Mouse (Mus musculus): ENCODE measurements around the gene Etl4. TPM values are rescaled to one million over a fixed set of nuclear protein-coding genes. Genes with fewer than 3 reads are reported as not detected.

Gene Etl4
- polyA plus RNA-seq, 1 experiment from 2014 or later: 28.4 TPM

DNA sequence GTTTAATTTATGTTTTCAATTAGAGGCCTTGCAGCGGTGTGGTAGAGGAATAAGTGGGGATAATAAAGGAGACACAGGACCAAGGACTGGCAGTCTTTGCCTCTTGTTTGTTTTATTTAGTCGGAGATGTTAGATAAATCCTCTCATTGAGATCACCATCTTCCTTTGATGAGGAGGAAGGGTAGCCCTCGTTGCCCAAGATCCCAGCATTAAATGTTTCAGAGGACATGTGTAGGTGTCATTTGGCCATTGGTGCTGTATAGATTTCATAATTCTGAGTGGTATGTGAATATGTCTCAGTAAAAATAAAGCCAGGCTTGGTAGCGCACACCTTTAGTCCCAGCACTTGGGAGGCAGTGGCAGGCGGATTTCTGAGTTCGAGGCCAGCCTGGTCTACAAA is 508.4 kb downstream of the Etl4 start:
- Histone ChIP-seq H3K4me2 (replicated peaks) (no peak overlapping the region), H3K27me3 (no peaks in the 10 kb centered on the region), H3K4me1 (peaks cover 19% of the 10 kb centered on the region; the same call in 1 of the 2 replicates), H3K9me3 (no peaks in the 10 kb centered on the region), H3K36me3 (no peaks in the 10 kb centered on the region), H3K27ac (no peak overlapping the region), H3K4me3 (no peak overlapping the region), H3K9ac (no peak overlapping the region)
- 66% methylated on average over 6 of the region's 6 CpGs for WGBS
- no peak for ATAC-seq (ENCODE audit: insufficient number of reproducible peaks, insufficient read depth, low FRiP score, low TSS enrichment)

DNA sequence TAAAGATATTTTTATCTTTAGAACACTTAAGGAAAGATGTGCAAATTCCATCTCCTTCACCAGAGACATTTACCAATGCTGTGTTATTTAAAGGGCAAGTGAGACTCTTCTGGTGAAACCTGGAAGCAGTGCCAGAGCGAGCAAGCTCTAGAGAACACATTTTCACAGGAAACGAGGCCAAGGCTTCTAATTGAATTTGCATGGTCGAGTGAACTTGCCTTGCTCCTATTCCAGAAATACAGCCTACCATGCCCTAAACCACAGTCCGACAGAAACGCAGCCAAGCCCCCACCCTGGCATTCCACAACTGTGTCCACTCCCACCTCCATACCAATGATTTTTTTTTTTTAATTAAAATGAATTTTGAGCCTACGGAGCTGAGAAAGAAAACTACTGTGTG is 510.4 kb downstream of the Etl4 start:
- ATAC-seq (ENCODE audit: insufficient number of reproducible peaks, insufficient read depth, low FRiP score, low TSS enrichment): no peak
- no peaks in the 10 kb centered on the region for H3K36me3 ChIP-seq
- H3K4me2 ChIP-seq (replicated peaks): no peak overlapping the region
- WGBS: 12% methylated on average over 6 of the region's 6 CpGs
- no peak overlapping the region for H3K27ac ChIP-seq
- no peaks in the 10 kb centered on the region for H3K27me3 ChIP-seq
- H3K4me1 ChIP-seq: peaks cover 19% of the 10 kb centered on the region; the same call in 1 of the 2 replicates
- no peak overlapping the region for H3K4me3 ChIP-seq
- no peaks in the 10 kb centered on the region for H3K9me3 ChIP-seq
- no peak overlapping the region for H3K9ac ChIP-seq

DNA sequence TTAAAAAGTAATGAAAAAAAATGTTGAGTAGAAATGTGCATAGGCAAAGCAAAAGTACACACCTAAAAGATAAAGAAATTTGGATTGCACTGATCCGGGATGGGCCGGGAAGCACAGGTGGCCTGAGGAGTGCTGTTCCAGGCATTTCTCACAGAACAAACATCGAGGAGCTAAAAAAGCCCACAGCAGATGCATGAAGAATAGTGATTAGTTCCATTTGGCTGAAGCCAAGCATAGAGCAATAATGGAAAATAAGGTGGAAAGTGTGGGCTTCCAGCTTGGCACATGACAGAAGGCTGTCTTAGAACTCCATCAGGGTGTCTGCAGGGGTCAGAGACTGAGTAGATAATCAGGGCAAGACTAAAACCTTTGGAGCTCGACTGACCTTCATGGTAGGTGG is 512.7 kb downstream of the Etl4 start:
- Histone ChIP-seq H3K4me3 (no peak overlapping the region), H3K27me3 (no peaks in the 10 kb centered on the region), H3K9ac (no peak overlapping the region), H3K27ac (no peak overlapping the region), H3K9me3 (no peaks in the 10 kb centered on the region), H3K4me2 (replicated peaks) (no peak overlapping the region), H3K4me1 (peaks cover 14% of the 10 kb centered on the region; the same call in 1 of the 2 replicates), H3K36me3 (no peaks in the 10 kb centered on the region)
- 75% methylated on average over 4 of the region's 4 CpGs for WGBS
- no peak for ATAC-seq (ENCODE audit: insufficient number of reproducible peaks, insufficient read depth, low FRiP score, low TSS enrichment)

- Histone ChIP-seq H3K4me1 (no peaks in the 10 kb centered on the region), H3K4me2 (replicated peaks) (no peak overlapping the region), H3K27ac (no peak overlapping the region), H3K36me3 (no peaks in the 10 kb centered on the region), H3K27me3 (no peaks in the 10 kb centered on the region), H3K9me3 (no peaks in the 10 kb centered on the region), H3K9ac (no peak overlapping the region), H3K4me3 (no peak overlapping the region)
- 84% methylated on average over 2 of the region's 2 CpGs for WGBS
- no peak for ATAC-seq (ENCODE audit: insufficient number of reproducible peaks, insufficient read depth, low FRiP score, low TSS enrichment)
Measured at GRCm38 (mm10) chr2:20433656-20434055, 524.1 kb downstream of the Etl4 start.

GRCm38 (mm10) chr2:20435530-20435929 is 526.0 kb downstream of the Etl4 start:
- no peak for ATAC-seq (ENCODE audit: insufficient number of reproducible peaks, insufficient read depth, low FRiP score, low TSS enrichment)
- 87% methylated on average over 4 of the region's 4 CpGs for WGBS
- no peaks in the 10 kb centered on the region for H3K9me3 ChIP-seq

GRCm38 (mm10) chr2:20442731-20443130 is 533.2 kb downstream of the Etl4 start:
- H3K9me3 ChIP-seq: no peaks in the 10 kb centered on the region

More at GRCm38 (mm10) chr2:20435530-20435929, 526.0 kb downstream of the Etl4 start:
- Histone ChIP-seq H3K36me3 (no peaks in the 10 kb centered on the region), H3K27ac (no peak overlapping the region), H3K27me3 (no peaks in the 10 kb centered on the region), H3K9ac (no peak overlapping the region), H3K4me2 (replicated peaks) (no peak overlapping the region), H3K4me3 (no peak overlapping the region), H3K4me1 (no peaks in the 10 kb centered on the region)

GRCm38 (mm10) chr2:20443671-20444440 is 534.3 kb downstream of the Etl4 start:
- no peak overlapping the region for H3K4me2 ChIP-seq (replicated peaks)
- no peaks in the 10 kb centered on the region for H3K9me3 ChIP-seq
- no peak overlapping the region for H3K9ac ChIP-seq
- no peaks in the 10 kb centered on the region for H3K36me3 ChIP-seq
- H3K27me3 ChIP-seq: no peaks in the 10 kb centered on the region
- ATAC-seq (ENCODE audit: insufficient number of reproducible peaks, insufficient read depth, low FRiP score, low TSS enrichment): 0 out of 2 replicates have a peak, but pooled peaks have one; percentile 22
- H3K27ac ChIP-seq: no peak overlapping the region
- H3K4me3 ChIP-seq: no peak overlapping the region
- 65% methylated on average over 10 of the region's 10 CpGs for WGBS
- 0 out of 2 replicates have a peak, but pooled peaks cover 4% of the 10 kb centered on the region for H3K4me1 ChIP-seq

More at GRCm38 (mm10) chr2:20442731-20443130, 533.2 kb downstream of the Etl4 start:
- Histone ChIP-seq H3K4me2 (replicated peaks) (no peak overlapping the region), H3K9ac (no peak overlapping the region), H3K27me3 (no peaks in the 10 kb centered on the region), H3K27ac (no peak overlapping the region), H3K4me1 (0 out of 2 replicates have a peak, but pooled peaks cover 4% of the 10 kb centered on the region), H3K4me3 (no peak overlapping the region), H3K36me3 (no peaks in the 10 kb centered on the region)
- ATAC-seq (ENCODE audit: insufficient number of reproducible peaks, insufficient read depth, low FRiP score, low TSS enrichment): no peak
- WGBS: 80% methylated on average over 2 of the region's 2 CpGs

DNA sequence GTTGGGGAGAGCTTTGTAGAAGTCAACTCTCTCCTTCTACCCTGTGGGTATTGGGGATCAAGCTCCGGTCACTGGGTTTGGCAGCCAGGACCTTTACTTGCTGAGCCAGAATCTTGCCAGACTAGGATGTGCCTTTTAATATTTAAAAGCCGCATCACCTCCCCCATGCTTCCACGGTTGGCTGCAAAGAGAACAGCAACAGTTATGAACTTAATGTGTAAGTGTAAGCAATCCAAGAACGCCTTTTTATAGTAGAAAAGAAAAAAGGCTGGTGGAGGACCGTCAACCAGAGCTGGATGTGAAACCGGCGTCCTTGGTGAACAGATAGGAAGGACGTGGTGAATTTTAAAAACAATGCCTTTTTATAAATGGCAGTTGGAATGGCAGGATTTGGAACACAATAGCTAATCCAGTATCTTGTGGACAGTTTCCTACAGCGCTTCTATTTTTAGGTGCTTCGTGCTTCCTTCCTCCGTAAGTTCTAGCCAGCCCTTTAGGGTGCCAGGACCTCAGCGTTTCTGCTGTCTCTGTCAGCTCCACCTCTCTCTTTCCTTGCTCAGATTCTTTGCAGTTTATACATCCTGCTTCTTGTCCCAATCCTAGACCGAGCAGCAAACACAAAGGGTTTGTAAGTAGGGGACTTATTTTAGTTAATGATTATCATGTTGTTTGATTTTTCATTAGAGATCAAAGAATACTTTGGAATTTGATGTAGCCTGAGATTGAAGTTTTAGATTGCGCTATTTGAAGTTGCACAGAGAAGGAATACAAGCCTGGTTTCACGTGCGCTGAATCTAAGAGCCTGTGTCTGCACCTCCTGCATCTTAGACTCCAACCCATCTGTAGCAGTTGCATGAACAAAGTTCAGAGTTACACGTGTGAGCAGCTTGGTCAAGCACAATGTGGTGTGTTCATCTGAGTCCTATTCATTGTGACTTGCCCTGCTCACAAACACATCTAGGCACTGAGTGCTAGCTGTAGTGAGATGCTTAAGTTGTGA is 535.9 kb downstream of the Etl4 start:
- H3K27me3 ChIP-seq: no peaks in the 10 kb centered on the region
- no peaks in the 10 kb centered on the region for H3K36me3 ChIP-seq
- no peak for ATAC-seq (ENCODE audit: insufficient number of reproducible peaks, insufficient read depth, low FRiP score, low TSS enrichment)
- H3K4me3 ChIP-seq: no peak overlapping the region
- H3K9ac ChIP-seq: no peak overlapping the region
- WGBS: 65% methylated on average over 17 of the region's 17 CpGs
- 0 out of 2 replicates have a peak, but pooled peaks cover 4% of the 10 kb centered on the region for H3K4me1 ChIP-seq
- H3K4me2 ChIP-seq (replicated peaks): no peak overlapping the region
- H3K9me3 ChIP-seq: no peaks in the 10 kb centered on the region
- H3K27ac ChIP-seq: no peak overlapping the region

DNA sequence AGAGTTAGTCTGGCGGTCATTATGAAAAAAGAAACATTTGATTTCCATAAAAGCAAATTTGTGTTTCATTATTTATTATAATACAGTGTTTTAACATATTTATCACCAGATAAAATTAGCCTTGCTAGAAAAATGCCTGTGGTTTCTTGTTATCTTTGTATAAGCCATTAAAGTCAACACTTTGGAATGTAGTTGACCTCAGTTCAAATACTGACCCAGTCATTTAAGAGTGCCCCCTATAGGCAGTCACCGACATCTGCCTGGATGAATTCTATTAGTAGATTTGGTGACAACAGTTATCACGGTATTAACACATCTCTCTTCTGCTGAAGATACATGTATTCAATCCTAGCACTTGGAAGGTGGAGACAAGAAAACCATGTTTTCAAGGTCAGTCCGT is 536.6 kb downstream of the Etl4 start:
- WGBS: 79% methylated on average over 4 of the region's 4 CpGs

GRCm38 (mm10) chr2:20450945-20451344 is 541.4 kb downstream of the Etl4 start:
- ATAC-seq (ENCODE audit: insufficient number of reproducible peaks, insufficient read depth, low FRiP score, low TSS enrichment): no peak
- 49% methylated on average over 3 of the region's 3 CpGs for WGBS
- Histone ChIP-seq H3K36me3 (no peaks in the 10 kb centered on the region), H3K4me1 (no peaks in the 10 kb centered on the region), H3K9me3 (no peaks in the 10 kb centered on the region), H3K4me3 (no peak overlapping the region), H3K27ac (no peak overlapping the region), H3K27me3 (no peaks in the 10 kb centered on the region), H3K9ac (no peak overlapping the region), H3K4me2 (replicated peaks) (no peak overlapping the region)

More for the DNA sequence above, 536.6 kb downstream of the Etl4 start:
- Histone ChIP-seq H3K9me3 (no peaks in the 10 kb centered on the region), H3K27me3 (no peaks in the 10 kb centered on the region), H3K9ac (no peak overlapping the region), H3K4me2 (replicated peaks) (no peak overlapping the region), H3K27ac (no peak overlapping the region), H3K4me1 (0 out of 2 replicates have a peak, but pooled peaks cover 4% of the 10 kb centered on the region), H3K36me3 (no peaks in the 10 kb centered on the region), H3K4me3 (no peak overlapping the region)
- no peak for ATAC-seq (ENCODE audit: insufficient number of reproducible peaks, insufficient read depth, low FRiP score, low TSS enrichment)

DNA sequence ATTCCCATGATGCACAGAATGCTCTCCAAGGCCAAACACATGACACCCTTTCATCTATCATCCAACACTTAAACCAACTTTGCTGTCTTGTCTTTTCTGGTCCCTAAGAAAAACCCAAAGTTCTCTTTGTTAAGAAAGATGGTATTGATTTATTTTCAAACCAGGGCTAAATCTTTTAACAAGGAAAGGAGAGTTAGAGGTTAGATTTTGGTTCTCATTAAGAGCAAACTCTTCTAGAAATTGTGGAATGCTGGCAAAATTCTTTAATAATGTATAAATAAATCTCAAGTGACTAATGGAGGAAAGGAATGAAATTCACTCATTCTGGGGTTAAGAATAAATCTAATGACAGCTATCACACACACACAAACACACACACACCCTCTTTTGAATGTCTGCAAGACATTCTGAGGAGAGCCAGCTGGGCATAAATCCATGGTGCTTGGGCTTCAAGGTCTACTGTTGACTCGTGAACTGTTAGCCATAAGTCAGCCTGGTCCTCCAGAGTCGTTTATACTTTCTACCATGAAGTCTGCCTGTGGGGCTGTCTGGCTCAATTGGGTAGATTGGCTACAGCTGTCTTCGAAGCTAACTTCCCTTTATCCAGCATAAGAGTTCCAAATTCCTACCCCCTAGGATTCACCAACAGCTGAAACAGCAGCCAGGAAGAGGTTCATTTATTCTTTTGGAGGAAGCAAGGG is 544.1 kb downstream of the Etl4 start:
- Histone ChIP-seq H3K4me3 (no peak overlapping the region), H3K9me3 (no peaks in the 10 kb centered on the region), H3K9ac (no peak overlapping the region), H3K36me3 (no peaks in the 10 kb centered on the region), H3K27ac (0 out of 2 replicates have a peak overlapping the region, but pooled peaks have one; percentile 17), H3K4me1 (no peaks in the 10 kb centered on the region), H3K27me3 (no peaks in the 10 kb centered on the region), H3K4me2 (replicated peaks) (no peak overlapping the region)
- ATAC-seq (ENCODE audit: insufficient number of reproducible peaks, insufficient read depth, low FRiP score, low TSS enrichment): no peak
- WGBS: 36% methylated on average over 3 of the region's 3 CpGs

Measured in embryonic facial prominence, embryonic 12.5 days (tissue).